Mouse (Mus musculus) E14TG2a.4 (cell line): ENCODE measurements around the gene Dapk1.

Experiments used
- H3K27me3 ChIP-seq: 2 replicates; pipeline ENCODE4 v1.6.1; 2014; ENCODE audit warnings: low read length, control low read depth; ENCODE audit not compliant: insufficient read depth
- H3K36me3 ChIP-seq: 2 replicates; pipeline ENCODE4 v1.6.1; 2014; ENCODE audit warnings: low read length, control low read depth; ENCODE audit not compliant: insufficient read depth
- H3K4me1 ChIP-seq: replicated peaks from 2 replicates; pipeline ENCODE4 v1.6.1; 2014; ENCODE audit warnings: low read depth, low read length, control low read depth
- H3K4me3 ChIP-seq: replicated peaks from 2 replicates; pipeline ENCODE4 v1.5.1; 2014; ENCODE audit warnings: mild to moderate bottlenecking, low read length
- H3K9me3 ChIP-seq: 2 replicates; pipeline ENCODE4 v1.6.1; 2014; ENCODE audit warnings: low read length, control low read depth
- CTCF ChIP-seq: conservative IDR thresholded peaks from 2 replicates; pipeline ENCODE4 v1.5.1; 2014; ENCODE audit warnings: low read length
- NANOG ChIP-seq: IDR thresholded peaks from 2 replicates; pipeline ENCODE4 v1.6.1; 2014; ENCODE audit warnings: borderline replicate concordance, low read length, mixed read lengths
- POU5F1 ChIP-seq: IDR thresholded peaks from 2 replicates; pipeline ENCODE4 v1.6.1; 2014; ENCODE audit warnings: low read length, borderline replicate concordance

The Dapk1 gene

GRCm38 (mm10) chr13:60696323-60696722 lies 94.6 kb downstream of the Dapk1 start:
- no peaks in the 10 kb centered on the region; the same call in 1 of the 2 replicates for H3K9me3 ChIP-seq
- H3K4me1 ChIP-seq, result peaks cover 5% of the 10 kb centered on the region; the same call in 1 of the 2 replicates
- H3K36me3 ChIP-seq, result no peaks in the 10 kb centered on the region
- TF ChIP-seq CTCF, result no peak
- no peak for TF ChIP-seq POU5F1
- no peak for TF ChIP-seq NANOG
- no peaks in the 10 kb centered on the region; the same call in 1 of the 2 replicates for H3K27me3 ChIP-seq
- no peak overlapping the region for H3K4me3 ChIP-seq

- Histone ChIP-seq H3K4me3 (no peak overlapping the region), H3K4me1 (peaks cover 5% of the 10 kb centered on the region; the same call in 1 of the 2 replicates), H3K36me3 (no peaks in the 10 kb centered on the region), H3K9me3 (no peaks in the 10 kb centered on the region; the same call in 1 of the 2 replicates), H3K27me3 (no peaks in the 10 kb centered on the region; the same call in 1 of the 2 replicates)
- TF ChIP-seq NANOG, result no peak
- TF ChIP-seq CTCF, result no peak
- TF ChIP-seq POU5F1, result no peak
These were observed 95.0 kb downstream of the Dapk1 start for GRCm38 (mm10) chr13:60696741-60697140.

- TF ChIP-seq CTCF (no peak), POU5F1 (no peak), NANOG (no peak)
- 0 out of 2 replicates have a peak, but pooled peaks cover 4% of the 10 kb centered on the region for H3K36me3 ChIP-seq
- no peaks in the 10 kb centered on the region; the same call in 1 of the 2 replicates for H3K9me3 ChIP-seq
- H3K27me3 ChIP-seq, result no peaks in the 10 kb centered on the region; the same call in 1 of the 2 replicates
- H3K4me3 ChIP-seq, result no peak overlapping the region
- peaks cover under 1% of the 10 kb centered on the region; the same call in 1 of the 2 replicates for H3K4me1 ChIP-seq
These were observed 96.3 kb downstream of the Dapk1 start for GRCm38 (mm10) chr13:60698021-60698420.

- TF ChIP-seq CTCF (no peak), NANOG (no peak), POU5F1 (no peak)
- H3K4me3 ChIP-seq, result no peak overlapping the region
These were observed 100.0 kb downstream of the Dapk1 start for GRCm38 (mm10) chr13:60701671-60702171.

GRCm38 (mm10) chr13:60707541-60708468 lies 106.1 kb downstream of the Dapk1 start:
- Histone ChIP-seq H3K9me3 (no peaks in the 10 kb centered on the region), H3K4me3 (no peak overlapping the region), H3K27me3 (no peaks in the 10 kb centered on the region), H3K4me1 (peaks cover 20% of the 10 kb centered on the region), H3K36me3 (no peaks in the 10 kb centered on the region; the same call in 1 of the 2 replicates)
- TF ChIP-seq POU5F1, result no peak
- no peak for TF ChIP-seq CTCF
- TF ChIP-seq NANOG, result no peak

More at GRCm38 (mm10) chr13:60701671-60702171, 100.0 kb downstream of the Dapk1 start:
- Histone ChIP-seq H3K4me1 (0 out of 2 replicates have a peak, but pooled peaks cover 2% of the 10 kb centered on the region), H3K9me3 (no peaks in the 10 kb centered on the region; the same call in 1 of the 2 replicates), H3K27me3 (no peaks in the 10 kb centered on the region), H3K36me3 (peaks cover 4% of the 10 kb centered on the region; the same call in 1 of the 2 replicates)

GRCm38 (mm10) chr13:60709136-60709535 lies 107.4 kb downstream of the Dapk1 start:
- Histone ChIP-seq H3K4me3 (no peak overlapping the region), H3K27me3 (no peaks in the 10 kb centered on the region), H3K4me1 (peaks cover 20% of the 10 kb centered on the region), H3K36me3 (no peaks in the 10 kb centered on the region; the same call in 1 of the 2 replicates), H3K9me3 (no peaks in the 10 kb centered on the region)
- no peak for TF ChIP-seq CTCF

GRCm38 (mm10) chr13:60710963-60711362 lies 109.2 kb downstream of the Dapk1 start:
- no peak for TF ChIP-seq NANOG
- no peak for TF ChIP-seq POU5F1
- TF ChIP-seq CTCF, result no peak
- no peaks in the 10 kb centered on the region for H3K36me3 ChIP-seq

GRCm38 (mm10) chr13:60713537-60713936 lies 111.8 kb downstream of the Dapk1 start:
- H3K27me3 ChIP-seq, result no peaks in the 10 kb centered on the region
- H3K36me3 ChIP-seq, result peaks cover 4% of the 10 kb centered on the region; the same call in 1 of the 2 replicates
- no peak for TF ChIP-seq CTCF
- TF ChIP-seq POU5F1, result no peak
- no peak for TF ChIP-seq NANOG
- no peak overlapping the region for H3K4me3 ChIP-seq
- no peaks in the 10 kb centered on the region for H3K9me3 ChIP-seq
- peaks cover 7% of the 10 kb centered on the region for H3K4me1 ChIP-seq

More at GRCm38 (mm10) chr13:60710963-60711362, 109.2 kb downstream of the Dapk1 start:
- Histone ChIP-seq H3K4me3 (no peak overlapping the region), H3K9me3 (no peaks in the 10 kb centered on the region), H3K27me3 (no peaks in the 10 kb centered on the region), H3K4me1 (peaks cover 20% of the 10 kb centered on the region)
